Comparison of ENCODE assay signal across 14 mouse cellular contexts in genomic region chr2:92730371-92730770, GRCm38 (mm10).
"Had no signal": no experiment of that assay in that cellular context is flagged by ENCODE, and none has a peak within 500 bp of the region (broad histone marks: within the 10 kb centered on the region; RNA-seq: fewer than 3 reads in every experiment).

No protein-coding gene starts in this region.

- H3K4me1 ChIP-seq: limb, embryonic 12.5 days; liver, embryonic 13.5 days; megakaryocyte, embryonic 14.5 days had no signal

- H3K36me3 ChIP-seq: limb, embryonic 12.5 days; liver, embryonic 13.5 days; lung, embryonic 15.5 days; midbrain, embryonic 12.5 days; neural tube, embryonic 13.5 days had no signal

- H3K4me3 ChIP-seq: limb, embryonic 12.5 days; liver, embryonic 13.5 days; lung, embryonic 15.5 days; megakaryocyte, embryonic 14.5 days; midbrain, embryonic 12.5 days; neural tube, embryonic 13.5 days had no signal

- H3K9ac ChIP-seq: limb, embryonic 12.5 days; liver, embryonic 13.5 days; liver, postnatal 0 days; lung, embryonic 15.5 days; midbrain, embryonic 12.5 days; neural tube, embryonic 13.5 days had no signal

- DNase-seq: kidney, postnatal 25 days; liver; liver, embryonic 13.5 days; liver, postnatal 0 days; lung, postnatal 14 days; right cerebral cortex, postnatal 14 days; thymus, postnatal 36 days had no signal

- H3K27ac ChIP-seq: limb, embryonic 12.5 days; liver, embryonic 13.5 days; lung, embryonic 15.5 days; macrophage; midbrain, embryonic 12.5 days; neural tube, embryonic 13.5 days had no signal

- H3K4me2 ChIP-seq: limb, embryonic 12.5 days; liver, embryonic 13.5 days; lung, embryonic 15.5 days; midbrain, embryonic 12.5 days; neural tube, embryonic 13.5 days had no signal

- H3K27me3 ChIP-seq: limb, embryonic 12.5 days; liver, embryonic 13.5 days; lung, embryonic 15.5 days; midbrain, embryonic 12.5 days; neural tube, embryonic 13.5 days had no signal

- H3K9me3 ChIP-seq: limb, embryonic 12.5 days; liver, embryonic 13.5 days; lung, embryonic 15.5 days; megakaryocyte, embryonic 14.5 days; midbrain, embryonic 12.5 days; neural tube, embryonic 13.5 days had no signal

- ATAC-seq: liver, postnatal 0 days; midbrain, embryonic 16.5 days had no signal
